Mouse (Mus musculus): ENCODE data around the gene Syne4. TPM values are rescaled to one million over a fixed set of nuclear protein-coding genes. Genes with fewer than 3 reads are reported as not detected.

The Syne4 gene
- total and polyA plus RNA-seq, 2 experiments from 2014 or later = 13.6 to 14.1 TPM

DNA sequence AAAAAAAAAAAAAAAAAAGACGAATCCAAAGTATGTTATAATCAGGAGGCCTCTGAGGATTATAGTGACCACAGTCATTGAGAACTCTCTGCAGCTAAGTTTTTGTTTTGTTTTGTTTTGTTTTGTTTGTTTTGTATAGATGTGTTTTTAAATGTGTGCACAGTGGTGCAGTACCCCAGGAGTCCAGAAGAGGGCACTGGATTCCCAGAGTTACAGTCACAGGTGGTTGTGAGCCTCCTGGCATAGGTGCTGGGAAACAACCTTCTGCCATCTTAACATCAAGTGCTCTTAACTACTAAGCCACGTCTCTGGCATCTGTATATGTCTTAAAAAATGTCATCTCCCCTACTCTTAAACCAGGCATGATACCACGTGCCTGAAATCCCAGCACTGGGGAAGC, 13.7 kb upstream of the Syne4 start:
- WGBS = 55% methylated on average over 3 of the region's 3 CpGs
- ATAC-seq (ENCODE audit: low FRiP score) (no peak), DNase-seq (ENCODE audit: low spot score) (peak; percentile 47)

DNA sequence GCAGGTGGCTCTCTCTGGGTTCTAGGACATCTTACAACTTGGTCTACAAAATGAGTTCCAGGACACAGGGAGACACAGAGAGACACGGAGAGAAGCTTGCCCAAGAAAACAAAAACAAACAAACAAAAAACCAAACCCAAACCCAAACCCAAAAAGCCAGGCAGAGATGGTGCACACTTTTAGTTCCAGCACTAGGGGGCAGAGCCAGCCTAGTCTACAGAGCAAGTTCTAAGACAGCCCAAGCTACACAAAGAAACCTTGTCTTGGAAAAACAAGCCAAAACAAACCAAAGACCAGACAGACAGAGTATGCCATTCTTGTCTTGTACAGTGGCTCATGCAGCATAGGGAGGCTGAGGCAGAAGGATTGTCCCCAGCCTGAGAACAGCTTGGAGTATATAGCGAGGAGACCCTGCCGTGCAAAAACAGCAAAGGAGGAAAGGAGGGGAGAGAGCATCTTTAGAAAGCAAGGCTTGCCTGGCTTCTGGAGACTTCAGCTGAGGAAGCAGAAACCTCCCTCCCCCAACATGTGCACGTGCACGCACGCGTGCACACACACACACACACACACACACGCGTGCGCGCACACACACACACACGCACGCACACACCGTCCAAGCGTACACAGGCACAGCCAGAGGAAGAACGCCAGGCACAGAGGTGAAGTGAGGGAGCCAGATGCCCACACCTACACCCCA, 8.4 kb upstream of the Syne4 start:
- WGBS = 92% methylated on average over 16 of the region's 16 CpGs
- TF ChIP-seq CTCF (IDR thresholded peaks at IDR 0.05) = peak; percentile 62
- ATAC-seq (ENCODE audit: low FRiP score) = no peak
- Histone ChIP-seq H3K9ac (replicated peaks; ENCODE audit: low read length, poor library complexity, severe bottlenecking) (no peak overlapping the region), H3K9me3 (ENCODE audit: low read length) (no peaks in the 10 kb centered on the region), H3K27me3 (ENCODE audit: insufficient read depth, low read length) (no peaks in the 10 kb centered on the region), H3K4me2 (ENCODE audit: low read depth, low read length, poor library complexity, severe bottlenecking) (no peak overlapping the region), H3K4me3 (ENCODE audit: low read depth, low read length) (no peak overlapping the region), H3K27ac (ENCODE audit: low read depth, low read length) (no peak overlapping the region), H3K4me1 (ENCODE audit: insufficient read depth, low read length) (peaks cover 8% of the 10 kb centered on the region; the same call in 1 of the 2 replicates), H3K36me3 (ENCODE audit: insufficient read depth, low read length) (peaks cover 53% of the 10 kb centered on the region)
- peak; percentile 46 for DNase-seq (ENCODE audit: low spot score)

More for the DNA sequence above, 13.7 kb upstream of the Syne4 start:
- no peak overlapping the region for H3K27ac ChIP-seq (ENCODE audit: low read depth, low read length)
- no peak overlapping the region for H3K4me3 ChIP-seq (ENCODE audit: low read depth, low read length)
- peak; percentile 76 for TF ChIP-seq CTCF (IDR thresholded peaks at IDR 0.05)
- no peak overlapping the region for H3K4me2 ChIP-seq (ENCODE audit: low read depth, low read length, poor library complexity, severe bottlenecking)
- no peak overlapping the region for H3K9ac ChIP-seq (replicated peaks; ENCODE audit: low read length, poor library complexity, severe bottlenecking)
- H3K9me3 ChIP-seq (ENCODE audit: low read length) = no peaks in the 10 kb centered on the region
- no peaks in the 10 kb centered on the region for H3K27me3 ChIP-seq (ENCODE audit: insufficient read depth, low read length)
- H3K36me3 ChIP-seq (ENCODE audit: insufficient read depth, low read length) = peaks cover 78% of the 10 kb centered on the region
- no peaks in the 10 kb centered on the region for H3K4me1 ChIP-seq (ENCODE audit: insufficient read depth, low read length)

- H3K9ac ChIP-seq (replicated peaks; ENCODE audit: low read length, poor library complexity, severe bottlenecking) = peak within 1 kb of the TSS; percentile 54
- H3K9me3 ChIP-seq (ENCODE audit: low read length) = no peaks in the 10 kb centered on the region
- peak; percentile 99 for DNase-seq (ENCODE audit: low spot score)
- no peaks in the 10 kb centered on the region for H3K27me3 ChIP-seq (ENCODE audit: insufficient read depth, low read length)
- peak within 1 kb of the TSS; percentile 55 for H3K4me3 ChIP-seq (ENCODE audit: low read depth, low read length)
- TF ChIP-seq CTCF (IDR thresholded peaks at IDR 0.05) = peak; percentile 8; the same call in 1 of the 2 replicates
- H3K4me1 ChIP-seq (ENCODE audit: insufficient read depth, low read length) = peaks cover 8% of the 10 kb centered on the region; the same call in 1 of the 2 replicates
- peak within 1 kb of the TSS; percentile 76 for H3K27ac ChIP-seq (ENCODE audit: low read depth, low read length)
- 4% methylated on average over 27 of the region's 27 CpGs for WGBS
- ATAC-seq (ENCODE audit: low FRiP score) = peak; percentile 99
- peak within 1 kb of the TSS; percentile 78 for H3K4me2 ChIP-seq (ENCODE audit: low read depth, low read length, poor library complexity, severe bottlenecking)
- peaks cover 32% of the 10 kb centered on the region for H3K36me3 ChIP-seq (ENCODE audit: insufficient read depth, low read length)
Observed at GRCm38 (mm10) chr7:30308076-30309005, 6.3 kb upstream of the Syne4 start, which contains the start of gene Alkbh6. TSS of gene Alkbh6 (plus strand) at chr7:30308717.

DNA sequence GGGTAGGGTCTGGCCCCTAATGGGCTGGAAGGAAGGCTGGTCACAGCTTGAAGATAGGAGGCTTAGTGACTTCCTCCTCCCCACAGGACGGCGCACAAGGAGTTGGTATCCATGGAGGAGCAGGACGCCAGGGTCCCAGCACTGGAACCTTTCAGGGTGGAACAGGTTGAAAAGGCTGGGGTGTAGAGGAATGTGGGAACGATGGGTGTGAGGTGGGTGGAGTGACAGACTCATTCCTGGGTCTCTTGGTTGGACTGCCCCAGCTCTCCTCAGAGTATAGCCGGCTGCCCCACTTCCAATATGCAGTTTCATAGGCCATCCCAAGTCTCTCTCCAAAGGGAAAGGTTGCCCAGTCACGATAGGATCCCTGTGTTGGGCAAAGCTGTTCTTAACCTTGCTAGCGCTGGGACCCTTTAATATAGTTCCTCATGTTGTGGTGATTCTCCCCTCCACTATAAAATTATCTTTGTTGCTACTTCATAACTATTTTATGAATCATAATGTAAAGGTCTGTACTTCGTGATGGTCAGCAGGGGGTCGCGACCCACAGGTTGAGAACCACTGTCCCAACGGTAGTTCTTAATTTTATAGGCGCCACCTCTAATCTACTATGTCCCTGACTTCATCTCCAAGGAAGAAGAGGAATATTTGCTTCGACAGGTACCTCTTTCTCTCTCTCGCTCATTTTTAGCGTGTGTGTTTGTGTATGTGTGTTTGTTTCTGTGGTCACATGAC, 5.0 kb upstream of the Syne4 start:
- ATAC-seq (ENCODE audit: low FRiP score) = no peak
- no peak for TF ChIP-seq CTCF (IDR thresholded peaks at IDR 0.05)
- Histone ChIP-seq H3K4me3 (ENCODE audit: low read depth, low read length) (peak overlapping the region; percentile 55), H3K4me1 (ENCODE audit: insufficient read depth, low read length) (peaks cover 8% of the 10 kb centered on the region; the same call in 1 of the 2 replicates), H3K9ac (replicated peaks; ENCODE audit: low read length, poor library complexity, severe bottlenecking) (peak overlapping the region; percentile 54), H3K27ac (ENCODE audit: low read depth, low read length) (no peak overlapping the region), H3K36me3 (ENCODE audit: insufficient read depth, low read length) (peaks cover 25% of the 10 kb centered on the region), H3K9me3 (ENCODE audit: low read length) (no peaks in the 10 kb centered on the region), H3K4me2 (ENCODE audit: low read depth, low read length, poor library complexity, severe bottlenecking) (peak overlapping the region; percentile 78), H3K27me3 (ENCODE audit: insufficient read depth, low read length) (no peaks in the 10 kb centered on the region)
- WGBS = 69% methylated on average over 15 of the region's 15 CpGs
- DNase-seq (ENCODE audit: low spot score) = no peak

DNA sequence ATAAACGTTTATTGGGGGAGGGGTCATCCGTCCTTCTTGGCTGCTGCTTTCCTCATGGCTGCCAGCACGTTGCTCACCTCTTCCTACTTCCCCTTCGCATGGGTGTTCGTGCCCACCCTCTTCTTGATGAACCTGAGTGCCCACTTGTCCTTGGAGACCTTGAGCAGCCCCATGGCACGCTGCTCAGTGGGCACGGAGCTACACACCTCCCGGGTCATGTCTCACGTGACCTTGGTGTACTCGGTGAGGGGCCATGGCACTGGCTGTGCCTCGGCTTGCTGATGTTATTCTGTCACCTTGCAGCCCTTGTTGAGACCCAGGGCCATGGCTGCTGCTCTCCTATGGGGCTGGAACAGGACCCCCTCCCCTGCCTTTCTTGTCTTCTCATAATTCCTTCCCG, 4.5 kb upstream of the Syne4 start:
- TF ChIP-seq CTCF (IDR thresholded peaks at IDR 0.05) = no peak

More for the DNA sequence above, 4.5 kb upstream of the Syne4 start:
- no peak for ATAC-seq (ENCODE audit: low FRiP score)
- DNase-seq (ENCODE audit: low spot score) = no peak
- Histone ChIP-seq H3K9ac (replicated peaks; ENCODE audit: low read length, poor library complexity, severe bottlenecking) (no peak overlapping the region), H3K27me3 (ENCODE audit: insufficient read depth, low read length) (no peaks in the 10 kb centered on the region), H3K27ac (ENCODE audit: low read depth, low read length) (no peak overlapping the region), H3K4me3 (ENCODE audit: low read depth, low read length) (no peak overlapping the region), H3K4me1 (ENCODE audit: insufficient read depth, low read length) (peaks cover 8% of the 10 kb centered on the region; the same call in 1 of the 2 replicates), H3K4me2 (ENCODE audit: low read depth, low read length, poor library complexity, severe bottlenecking) (no peak overlapping the region), H3K36me3 (ENCODE audit: insufficient read depth, low read length) (peaks cover 25% of the 10 kb centered on the region), H3K9me3 (ENCODE audit: low read length) (no peaks in the 10 kb centered on the region)
- 92% methylated on average over 12 of the region's 12 CpGs for WGBS
